Mouse (Mus musculus) midbrain, embryonic 14.5 days (tissue): ENCODE results near the gene Uri1. TPM values are rescaled to one million over a fixed set of nuclear protein-coding genes. Genes with fewer than 3 reads are reported as not detected.

ENCODE experiments used
- ATAC-seq: fragments of 200-750 bp; cut with Nextera tagmentation; 2 replicates; pipeline ENCODE4 v1.8.0; 2017; ENCODE audit warnings: moderate number of reproducible peaks, moderate library complexity; ENCODE audit not compliant: low FRiP score, low TSS enrichment
- DNase-seq: peaks from one replicate; pipeline ENCODE4 v3.0.0-alpha.2; 2015
- H3K27ac ChIP-seq: fragments of 300-500 bp; sonication (generic); replicated peaks from 2 replicates; pipeline ENCODE4 v1.5.1; 2014; ENCODE audit warnings: mild to moderate bottlenecking, low read depth, low read length, moderate library complexity
- H3K27me3 ChIP-seq: fragments of 300-500 bp; sonication (generic); 2 replicates; pipeline ENCODE4 v1.6.1; 2014; ENCODE audit warnings: low read length, control low read depth, mixed read lengths; ENCODE audit not compliant: control insufficient read depth, insufficient read depth
- H3K36me3 ChIP-seq: fragments of 300-500 bp; sonication (generic); 2 replicates; pipeline ENCODE4 v1.6.1; 2014; ENCODE audit warnings: low read length, control low read depth; ENCODE audit not compliant: control insufficient read depth, insufficient read depth
- H3K4me1 ChIP-seq: fragments of 300-500 bp; sonication (generic); 2 replicates; pipeline ENCODE4 v1.6.1; 2014; ENCODE audit warnings: mild to moderate bottlenecking, antibody characterized with exemption, low read length, control low read depth; ENCODE audit not compliant: control insufficient read depth, insufficient read depth
- H3K4me2 ChIP-seq: fragments of 300-500 bp; sonication (generic); 2 replicates; pipeline ENCODE4 v1.6.1; 2014; ENCODE audit warnings: mild to moderate bottlenecking, low read length, moderate library complexity
- H3K4me3 ChIP-seq: fragments of 300-500 bp; sonication (generic); replicated peaks from 2 replicates; pipeline ENCODE4 v1.5.1; 2014; ENCODE audit warnings: low read depth, low read length
- H3K9ac ChIP-seq: fragments of 300-500 bp; sonication (generic); replicated peaks from 2 replicates; pipeline ENCODE4 v1.6.1; 2014; ENCODE audit warnings: mild to moderate bottlenecking, low read length, moderate library complexity
- H3K9me3 ChIP-seq: fragments of 300-500 bp; sonication (generic); 2 replicates; pipeline ENCODE4 v1.6.1; 2016; ENCODE audit warnings: low read length, control low read depth, mixed read lengths; ENCODE audit not compliant: control insufficient read depth
- WGBS: fragments of 180-500 bp; shearing (Covaris S2); extraction: QIAGEN DNeasy Blood & Tissue Kit; methylation state at CpG from one replicate; pipeline ENCODE4 v1.1.7; 2014; 5-methylcytosine and 5-hydroxymethylcytosine counted together
- polyA plus RNA-seq: library from polyadenylated mRNA; unstranded; fragments of >200 nt; fragmentation: Nextera tagmentation; extraction: Ambion mirVana; gene quantifications from 2 replicates; pipeline ENCODE4 v1.2.1, GENCODE M21; 2014

The Uri1 gene
- polyA plus RNA-seq, 1 experiment from 2014 or later = 37.4 TPM

DNA sequence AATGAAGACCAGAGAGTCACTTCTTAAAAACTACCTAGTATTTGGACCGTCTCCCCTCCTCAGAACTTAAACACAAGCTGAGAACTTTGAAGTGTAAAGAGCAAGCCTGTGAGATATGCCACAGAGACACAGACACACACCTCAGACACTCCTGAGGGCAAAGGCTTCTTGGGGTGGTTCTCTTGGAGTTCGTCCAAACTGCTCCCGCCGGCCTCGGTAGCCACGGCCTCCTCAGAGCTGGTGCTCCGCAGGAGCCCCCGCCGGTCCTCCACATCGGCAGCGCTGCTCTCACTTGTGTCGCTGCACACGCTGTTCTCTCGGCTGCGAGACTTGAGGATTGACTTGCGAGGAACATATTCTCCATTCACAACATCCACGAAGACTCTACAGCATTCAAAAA is 61.0 kb downstream of the Uri1 start:
- ATAC-seq = no peak
- 92% methylated on average over 17 of the region's 17 CpGs for WGBS

DNA sequence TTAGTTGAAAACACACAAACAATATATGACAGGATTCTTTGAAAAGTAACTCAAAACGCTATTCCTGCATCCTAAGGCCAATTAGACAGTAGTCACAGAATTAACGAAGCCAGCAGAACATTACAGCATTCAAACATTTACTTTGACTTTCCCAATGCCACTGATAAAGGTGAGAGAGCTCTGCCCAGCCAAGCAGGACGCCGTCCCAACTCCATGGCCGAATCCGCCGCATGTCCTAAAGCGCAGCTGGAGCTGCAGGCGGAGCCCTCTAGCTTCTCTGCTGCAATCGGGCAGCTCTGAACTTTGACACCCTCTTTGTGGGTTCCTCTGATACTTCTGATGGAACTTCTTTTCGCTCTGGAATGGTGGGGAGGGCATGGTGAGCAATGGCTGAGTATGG is 62.1 kb downstream of the Uri1 start:
- no peak overlapping the region for H3K27ac ChIP-seq
- H3K9me3 ChIP-seq = no peaks in the 10 kb centered on the region
- no peak overlapping the region for H3K9ac ChIP-seq
- H3K4me1 ChIP-seq = no peaks in the 10 kb centered on the region
- DNase-seq = no peak
- no peak overlapping the region for H3K4me3 ChIP-seq
- no peaks in the 10 kb centered on the region for H3K27me3 ChIP-seq
- no peak for ATAC-seq
- H3K4me2 ChIP-seq = no peak overlapping the region
- WGBS = 94% methylated on average over 11 of the region's 11 CpGs
- peaks cover 46% of the 10 kb centered on the region for H3K36me3 ChIP-seq

More for the DNA sequence above, 61.0 kb downstream of the Uri1 start:
- Histone ChIP-seq H3K36me3 (peaks cover 41% of the 10 kb centered on the region), H3K4me3 (no peak overlapping the region), H3K9ac (no peak overlapping the region), H3K27me3 (no peaks in the 10 kb centered on the region), H3K9me3 (no peaks in the 10 kb centered on the region), H3K4me1 (no peaks in the 10 kb centered on the region), H3K4me2 (no peak overlapping the region), H3K27ac (no peak overlapping the region)
- DNase-seq = no peak

DNA sequence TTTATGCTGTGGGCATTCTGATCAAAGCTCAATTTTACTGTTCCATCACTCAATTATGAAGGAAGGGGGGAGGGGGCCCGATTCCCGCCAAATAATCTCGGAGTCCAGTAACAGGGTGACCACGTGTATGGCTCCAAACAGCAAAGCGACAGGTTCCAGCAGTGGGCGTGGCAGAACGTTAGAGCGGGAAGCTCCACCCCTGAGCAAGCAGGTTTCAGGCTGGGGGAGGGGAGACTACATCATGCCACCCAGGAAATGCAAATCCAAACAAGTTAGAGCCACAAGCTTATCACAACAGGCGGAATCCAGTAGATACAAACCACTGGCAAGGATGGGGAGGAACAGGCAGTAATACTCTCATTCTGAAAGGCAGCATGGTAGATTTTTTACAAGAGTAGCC is 71.5 kb downstream of the Uri1 start:
- no peak overlapping the region for H3K27ac ChIP-seq
- no peak overlapping the region for H3K4me3 ChIP-seq
- H3K9me3 ChIP-seq = no peaks in the 10 kb centered on the region
- H3K4me1 ChIP-seq = no peaks in the 10 kb centered on the region
- WGBS = 85% methylated on average over 9 of the region's 9 CpGs
- no peaks in the 10 kb centered on the region for H3K27me3 ChIP-seq
- no peak overlapping the region for H3K4me2 ChIP-seq
- ATAC-seq (no peak), DNase-seq (no peak)
- H3K36me3 ChIP-seq = 0 out of 2 replicates have a peak, but pooled peaks cover 3% of the 10 kb centered on the region
- H3K9ac ChIP-seq = no peak overlapping the region

DNA sequence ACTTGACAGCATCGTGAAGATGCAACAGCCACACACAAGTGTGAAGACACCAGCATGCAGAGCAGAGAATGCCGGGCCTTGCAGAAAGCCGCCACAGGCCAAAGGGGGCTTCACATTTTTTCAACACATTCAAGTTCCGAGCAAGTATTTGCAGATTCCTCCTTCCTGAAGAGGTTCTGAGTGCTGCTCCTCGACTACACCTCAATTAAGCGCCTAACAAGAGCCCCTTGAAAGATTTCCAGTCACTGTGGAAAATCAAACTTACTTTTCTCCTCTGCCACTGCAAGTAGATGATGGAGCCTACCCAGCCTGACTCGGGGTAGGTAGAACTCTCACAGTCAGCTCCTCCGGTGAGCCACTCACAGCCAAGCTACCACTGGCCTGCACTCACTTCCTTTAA is 86.9 kb downstream of the Uri1 start:
- peaks cover 2% of the 10 kb centered on the region; the same call in 1 of the 2 replicates for H3K9me3 ChIP-seq
- H3K27ac ChIP-seq = no peak overlapping the region
- WGBS = 85% methylated on average over 8 of the region's 8 CpGs
- no peak overlapping the region for H3K9ac ChIP-seq
- DNase-seq (no peak), ATAC-seq (no peak)
- no peaks in the 10 kb centered on the region for H3K27me3 ChIP-seq
- no peaks in the 10 kb centered on the region for H3K36me3 ChIP-seq
- peaks cover 22% of the 10 kb centered on the region for H3K4me1 ChIP-seq
- no peak overlapping the region for H3K4me3 ChIP-seq
- no peak overlapping the region for H3K4me2 ChIP-seq

DNA sequence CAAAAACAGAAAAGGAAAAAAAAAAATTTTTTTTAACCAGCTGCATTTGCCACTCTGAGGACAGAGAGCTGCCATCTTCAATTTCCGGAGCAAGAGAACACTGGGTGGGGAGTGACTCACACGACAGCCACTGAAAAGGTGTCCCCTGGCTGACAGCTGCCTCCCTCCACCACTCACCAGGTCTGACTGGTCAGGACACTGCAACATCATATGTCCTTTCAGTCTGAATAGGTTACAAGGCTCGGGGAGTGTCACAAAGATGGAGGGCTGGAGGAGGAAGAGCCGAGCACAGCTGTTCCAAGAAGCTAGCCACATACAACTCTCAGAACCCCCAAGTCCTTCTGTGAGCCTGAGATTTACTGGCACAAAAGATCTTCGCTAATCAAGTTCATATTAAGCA is 87.6 kb downstream of the Uri1 start:
- ATAC-seq = no peak
- peaks cover 23% of the 10 kb centered on the region for H3K4me1 ChIP-seq
- H3K4me2 ChIP-seq = no peak overlapping the region
- no peak overlapping the region for H3K27ac ChIP-seq
- no peak overlapping the region for H3K9ac ChIP-seq
- H3K36me3 ChIP-seq = no peaks in the 10 kb centered on the region
- H3K4me3 ChIP-seq = no peak overlapping the region
- 71% methylated on average over 5 of the region's 5 CpGs for WGBS
- H3K9me3 ChIP-seq = peaks cover 2% of the 10 kb centered on the region; the same call in 1 of the 2 replicates
- no peak for DNase-seq
- no peaks in the 10 kb centered on the region for H3K27me3 ChIP-seq

DNA sequence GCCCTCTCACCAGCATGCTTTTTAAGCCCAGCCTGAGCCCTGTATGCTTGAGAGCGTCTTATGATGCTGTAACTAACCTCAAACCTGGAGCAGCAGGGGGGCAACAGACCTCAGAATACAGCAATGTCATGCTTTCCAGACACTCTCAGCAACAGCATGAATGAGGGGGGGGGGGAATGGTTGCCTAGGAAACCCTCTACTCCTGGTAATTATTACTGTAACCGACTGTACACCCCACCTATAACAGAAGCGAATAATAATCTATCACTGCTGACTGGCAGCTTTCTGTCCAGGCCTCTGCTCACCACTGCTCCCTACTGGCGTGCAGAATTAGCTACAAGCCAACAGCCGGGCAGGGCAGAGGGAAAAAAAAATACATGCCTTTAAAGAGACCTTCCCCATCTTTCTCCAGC is 88.6 kb downstream of the Uri1 start:
- Histone ChIP-seq H3K9me3 (peaks cover 2% of the 10 kb centered on the region; the same call in 1 of the 2 replicates), H3K27me3 (no peaks in the 10 kb centered on the region), H3K36me3 (no peaks in the 10 kb centered on the region), H3K4me1 (peaks cover 23% of the 10 kb centered on the region), H3K4me2 (no peak overlapping the region), H3K9ac (no peak overlapping the region), H3K4me3 (no peak overlapping the region), H3K27ac (0 out of 2 replicates have a peak overlapping the region, but pooled peaks have one; percentile 16)
- peak; percentile 64; the same call in 1 of the 2 replicates for ATAC-seq
- peak; percentile 85 for DNase-seq
- WGBS = 7% methylated on average over 5 of the region's 5 CpGs

DNA sequence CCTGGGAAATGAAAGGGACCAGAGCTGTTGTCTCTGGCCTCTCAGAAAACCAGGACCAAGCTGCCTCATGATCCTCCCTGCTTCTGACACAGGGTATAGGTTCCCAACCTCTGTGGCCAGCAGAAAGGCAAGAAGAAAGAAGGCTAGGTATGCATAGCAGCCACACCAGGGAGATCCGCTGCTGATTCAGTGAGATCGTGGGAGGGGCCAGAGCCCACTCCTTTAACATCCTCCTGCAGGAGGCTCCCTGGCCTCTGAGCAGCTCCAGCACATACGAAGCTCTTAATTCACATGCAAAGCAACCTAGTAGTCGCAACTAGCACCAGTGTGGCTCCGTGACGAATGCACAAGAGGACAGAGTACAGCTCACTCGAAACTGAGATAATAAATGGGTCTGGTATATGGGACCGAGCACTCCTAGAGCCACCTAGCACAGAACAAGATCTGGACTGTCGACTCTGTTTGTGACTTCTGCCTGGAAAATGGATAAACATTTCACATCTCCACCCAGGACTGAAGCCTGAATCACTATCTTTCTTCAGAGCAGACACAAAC is 89.5 kb downstream of the Uri1 start:
- Histone ChIP-seq H3K9ac (no peak overlapping the region), H3K9me3 (no peaks in the 10 kb centered on the region), H3K4me1 (peaks cover 23% of the 10 kb centered on the region), H3K4me2 (no peak overlapping the region), H3K27me3 (no peaks in the 10 kb centered on the region), H3K4me3 (no peak overlapping the region), H3K36me3 (no peaks in the 10 kb centered on the region), H3K27ac (peak overlapping the region; percentile 9; the same call in 1 of the 2 replicates)
- WGBS = 15% methylated on average over 9 of the region's 9 CpGs
- DNase-seq (peak; percentile 59), ATAC-seq (no peak; the same call in 1 of the 2 replicates)

DNA sequence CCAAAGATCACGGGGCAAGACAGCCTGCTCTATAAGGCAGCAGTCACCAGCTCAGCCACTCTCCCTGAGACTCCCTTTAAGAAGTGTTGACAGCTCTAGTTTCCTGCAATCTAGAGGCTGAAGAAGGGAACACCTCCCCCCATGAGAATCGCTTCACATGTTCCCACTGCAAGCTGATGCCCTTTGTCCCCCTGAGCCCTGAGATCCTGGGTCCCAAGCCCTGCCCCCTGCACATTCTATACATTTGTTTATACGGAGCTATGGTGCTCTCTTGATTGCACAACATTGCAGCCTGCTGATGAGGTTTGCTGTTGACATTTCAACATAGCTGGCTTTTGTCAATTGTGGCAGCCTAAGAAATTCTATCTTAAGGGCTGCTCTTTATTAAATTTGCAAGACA is 91.7 kb downstream of the Uri1 start:
- no peak for DNase-seq
- Histone ChIP-seq H3K9me3 (no peaks in the 10 kb centered on the region), H3K4me1 (peaks cover 23% of the 10 kb centered on the region), H3K4me2 (no peak overlapping the region), H3K4me3 (no peak overlapping the region), H3K36me3 (no peaks in the 10 kb centered on the region), H3K27me3 (no peaks in the 10 kb centered on the region), H3K9ac (no peak overlapping the region), H3K27ac (0 out of 2 replicates have a peak overlapping the region, but pooled peaks have one; percentile 13)
- WGBS = 13% methylated on average over 3 of the region's 3 CpGs
- no peak for ATAC-seq

DNA sequence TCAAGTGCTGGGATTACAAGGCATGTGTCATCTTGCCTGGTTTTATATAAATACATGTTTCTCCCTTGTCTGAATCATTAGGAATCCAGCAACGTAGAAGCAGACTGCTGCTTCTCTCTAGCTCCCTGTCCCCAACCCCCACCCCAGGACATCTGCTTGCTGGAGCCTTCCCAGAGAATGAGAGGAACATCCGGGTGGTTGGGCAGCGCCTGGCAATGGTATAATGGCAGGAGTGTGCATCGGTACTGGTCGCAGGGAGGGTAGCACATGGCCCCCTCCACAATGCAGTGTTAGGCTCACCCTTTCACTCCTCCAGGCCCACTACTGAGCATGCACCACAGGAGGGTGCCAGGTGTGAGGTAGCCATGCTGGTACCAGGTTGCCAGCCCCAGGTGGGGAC is 93.6 kb downstream of the Uri1 start:
- WGBS = 59% methylated on average over 5 of the region's 5 CpGs
- no peak overlapping the region for H3K27ac ChIP-seq
- no peaks in the 10 kb centered on the region for H3K9me3 ChIP-seq
- DNase-seq (no peak), ATAC-seq (no peak)
- H3K27me3 ChIP-seq = no peaks in the 10 kb centered on the region
- no peak overlapping the region for H3K4me2 ChIP-seq
- H3K36me3 ChIP-seq = no peaks in the 10 kb centered on the region
- peaks cover 23% of the 10 kb centered on the region for H3K4me1 ChIP-seq
- no peak overlapping the region for H3K4me3 ChIP-seq
- no peak overlapping the region for H3K9ac ChIP-seq
